Mouse (Mus musculus) erythroblast, embryonic 14.5 days (primary cell): ENCODE data around the gene Actn4.

Source experiments
- GATA1 ChIP-seq: IDR thresholded peaks from 2 replicates; pipeline ENCODE4 v1.6.1; 2012; ENCODE audit warnings: low read length, inconsistent platforms, mixed read lengths
- TAL1 ChIP-seq: IDR thresholded peaks from 3 replicates; pipeline ENCODE4 v1.6.1; 2012; ENCODE audit warnings: low read length, inconsistent platforms, mixed read lengths

DNA sequence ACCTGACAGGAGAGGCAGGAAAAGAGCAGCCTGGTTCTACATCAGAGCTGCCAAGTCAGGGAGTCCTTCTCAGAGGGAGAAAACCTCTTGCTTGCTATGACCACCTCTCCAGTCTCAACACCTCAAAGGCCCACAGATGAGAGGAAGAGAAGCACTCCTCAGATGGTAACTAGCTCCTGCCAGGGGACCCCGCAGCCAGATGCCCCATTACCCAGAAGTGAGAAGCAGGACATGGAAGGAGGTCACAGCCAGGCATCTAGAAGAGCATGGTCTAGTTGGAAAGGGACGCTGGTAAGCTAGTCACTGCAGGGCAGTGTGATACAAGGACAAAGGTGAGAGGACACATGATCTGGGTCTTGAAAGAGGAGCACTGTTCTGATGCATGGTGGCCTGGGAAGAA lies 28.3 kb downstream of the Actn4 start:
- TF ChIP-seq TAL1: no peak
- TF ChIP-seq GATA1: no peak
